In genomic region chr4:133087177-133087714, GRCm38 (mm10) we compare ENCODE assay signal across 10 mouse cellular contexts. TPM values are rescaled to one million over a fixed set of nuclear protein-coding genes. Genes with fewer than 3 reads are reported as not detected.
DNase-seq lines count a peak whose midpoint lies in the region; ATAC-seq lines count a peak whose summit lies in the region.
"Had no signal": no experiment of that assay in that cellular context is flagged by ENCODE, and none has a peak within 500 bp of the region (broad histone marks: within the 10 kb centered on the region; RNA-seq: fewer than 3 reads in every experiment).

No protein-coding gene starts in this region.

- 85% methylated on average over 6 of the region's 6 CpGs for WGBS in hindbrain, embryonic 13.5 days
- WGBS in hindbrain, embryonic 14.5 days: 84% methylated on average over 6 of the region's 6 CpGs
- 90% methylated on average over 6 of the region's 6 CpGs for WGBS in limb, embryonic 12.5 days

- no peak for DNase-seq in hindbrain, embryonic 14.5 days (ENCODE audit: low spot score)
- peak; percentile 14 for DNase-seq in retina, postnatal 1 day
- DNase-seq in retina, embryonic 14.5 days (ENCODE audit: low spot score): no peak
- DNase-seq in thymus, postnatal 4 days: peak; percentile 64
- no peak for DNase-seq in spleen, adult 18-20 months
- DNase-seq: kidney, adult 8-10 months had no signal

- H3K27me3 ChIP-seq in hindbrain, embryonic 13.5 days: no peaks in the 10 kb centered on the region
- H3K27me3 ChIP-seq in hindbrain, embryonic 14.5 days (ENCODE audit: control insufficient read depth, insufficient read depth, low read length): no peaks in the 10 kb centered on the region
- no peaks in the 10 kb centered on the region for H3K27me3 ChIP-seq in limb, embryonic 12.5 days

- peak overlapping the region; percentile 29; the same call in 1 of the 2 replicates for H3K9ac ChIP-seq in hindbrain, embryonic 13.5 days
- no peak overlapping the region for H3K9ac ChIP-seq in hindbrain, embryonic 14.5 days
- 0 out of 2 replicates have a peak overlapping the region, but pooled peaks have one; percentile 23 for H3K9ac ChIP-seq in limb, embryonic 12.5 days (replicated peaks)
- H3K9ac ChIP-seq: midbrain, embryonic 12.5 days had no signal

- H3K27ac ChIP-seq in hindbrain, embryonic 13.5 days: no peak overlapping the region
- no peak overlapping the region for H3K27ac ChIP-seq in hindbrain, embryonic 14.5 days
- 0 out of 2 replicates have a peak overlapping the region, but pooled peaks have one; percentile 35 for H3K27ac ChIP-seq in limb, embryonic 12.5 days

- no peak for ATAC-seq in hindbrain, embryonic 13.5 days (ENCODE audit: low FRiP score)
- ATAC-seq in hindbrain, embryonic 14.5 days (ENCODE audit: low FRiP score): no peak
- no peak for ATAC-seq in limb, embryonic 12.5 days (ENCODE audit: insufficient number of reproducible peaks, insufficient read depth, low FRiP score, low TSS enrichment, low read depth)
- no peak for ATAC-seq in megakaryocyte-erythroid progenitor cell, adult 5-6 weeks (replicated peaks; ENCODE audit: low FRiP score, low TSS enrichment, poor library complexity, severe bottlenecking)

- H3K4me2 ChIP-seq in hindbrain, embryonic 13.5 days: no peak overlapping the region
- H3K4me2 ChIP-seq in hindbrain, embryonic 14.5 days (replicated peaks): no peak overlapping the region
- H3K4me2 ChIP-seq in limb, embryonic 12.5 days: no peak overlapping the region
- H3K4me2 ChIP-seq: midbrain, embryonic 12.5 days had no signal

- peaks cover 71% of the 10 kb centered on the region for H3K4me1 ChIP-seq in hindbrain, embryonic 13.5 days (replicated peaks)
- peaks cover 53% of the 10 kb centered on the region for H3K4me1 ChIP-seq in hindbrain, embryonic 14.5 days (replicated peaks; ENCODE audit: control insufficient read depth, insufficient read depth, low read length)
- H3K4me1 ChIP-seq in limb, embryonic 12.5 days (replicated peaks): peaks cover 78% of the 10 kb centered on the region

- no peak overlapping the region for H3K4me3 ChIP-seq in hindbrain, embryonic 13.5 days
- H3K4me3 ChIP-seq in hindbrain, embryonic 14.5 days (replicated peaks; ENCODE audit: low read length): no peak overlapping the region
- no peak overlapping the region for H3K4me3 ChIP-seq in limb, embryonic 12.5 days (replicated peaks)
- H3K4me3 ChIP-seq: midbrain, embryonic 12.5 days had no signal

- H3K36me3 ChIP-seq in hindbrain, embryonic 13.5 days: no peaks in the 10 kb centered on the region
- H3K36me3 ChIP-seq in hindbrain, embryonic 14.5 days (replicated peaks; ENCODE audit: control insufficient read depth, insufficient read depth): no peaks in the 10 kb centered on the region
- no peaks in the 10 kb centered on the region for H3K36me3 ChIP-seq in limb, embryonic 12.5 days
- H3K36me3 ChIP-seq: midbrain, embryonic 12.5 days had no signal

- no peaks in the 10 kb centered on the region for H3K9me3 ChIP-seq in hindbrain, embryonic 13.5 days
- H3K9me3 ChIP-seq in hindbrain, embryonic 14.5 days (ENCODE audit: control insufficient read depth, low read length): no peaks in the 10 kb centered on the region
- no peaks in the 10 kb centered on the region for H3K9me3 ChIP-seq in limb, embryonic 12.5 days
- H3K9me3 ChIP-seq: midbrain, embryonic 12.5 days had no signal

RNA-seq across cellular contexts. Expression of gene Wasf2, which starts 43.1 kb away (rescaled TPM):
- 33.3 and 35.4 TPM in 2 replicates for polyA plus RNA-seq in hindbrain, embryonic 13.5 days (2015; fragmentation: Nextera tagmentation; extraction: Ambion mirVana)
- polyA plus RNA-seq in hindbrain, embryonic 14.5 days (2014; fragmentation: Nextera tagmentation; extraction: Ambion mirVana): 21.0 and 23.9 TPM in 2 replicates
- polyA plus RNA-seq in limb, embryonic 12.5 days (2016; fragmentation: Nextera tagmentation; extraction: Ambion mirVana): 73.8 and 81.6 TPM in 2 replicates
- total RNA-seq in megakaryocyte-erythroid progenitor cell, adult 5-6 weeks (2014; fragmentation: Nextera tagmentation): 66.5 and 75.9 TPM in 2 replicates
- total RNA-seq in megakaryocyte-erythroid progenitor cell, adult 5-6 weeks (2017): 16.7 and 27.7 TPM in 2 replicates

Comparison
In these comparisons a context has a peak if more than half of its experiments do, and no peak if none do; other contexts are left out.
1. DNase-seq: peak in retina, postnatal 1 day (single experiment) and thymus, postnatal 4 days (single experiment); none in hindbrain, embryonic 14.5 days (single experiment), retina, embryonic 14.5 days (single experiment) and spleen, adult 18-20 months (0 of 2).